Mouse (Mus musculus) kidney, postnatal 0 days (tissue): ENCODE data around the gene Dennd4b. TPM values are rescaled to one million over a fixed set of nuclear protein-coding genes. Genes with fewer than 3 reads are reported as not detected.
A peak's percentile ranks its signal among the peaks of the same experiment; 100 is the strongest.

Source experiments
- ATAC-seq: fragments of 200-750 bp; cut with Nextera tagmentation; replicated peaks from 2 replicates; pipeline ENCODE4 v1.8.0; 2017; ENCODE audit warnings: low read depth, moderate number of reproducible peaks, moderate TSS enrichment, moderate library complexity; ENCODE audit not compliant: low FRiP score
- DNase-seq: peaks from one replicate; pipeline ENCODE4 v3.0.0-alpha.2; 2016; ENCODE audit warnings: low spot score
- H3K27ac ChIP-seq: fragments of 300-500 bp; sonication (generic); 2 replicates; pipeline ENCODE4 v1.5.1; 2014; ENCODE audit warnings: mild to moderate bottlenecking
- H3K27me3 ChIP-seq: fragments of 300-500 bp; sonication (generic); 2 replicates; pipeline ENCODE4 v1.6.1; 2014; ENCODE audit warnings: low read length, mixed read lengths; ENCODE audit not compliant: insufficient read depth
- H3K36me3 ChIP-seq: fragments of 300-500 bp; sonication (generic); 2 replicates; pipeline ENCODE4 v1.6.1; 2014; ENCODE audit warnings: low read length, mixed read lengths; ENCODE audit not compliant: insufficient read depth
- H3K4me1 ChIP-seq: fragments of 300-500 bp; sonication (generic); replicated peaks from 2 replicates; pipeline ENCODE4 v1.6.1; 2014; ENCODE audit warnings: antibody characterized with exemption, low read length, mixed read lengths; ENCODE audit not compliant: insufficient read depth
- H3K4me2 ChIP-seq: fragments of 300-500 bp; sonication (generic); 2 replicates; pipeline ENCODE4 v1.6.1; 2014; ENCODE audit warnings: mild to moderate bottlenecking, low read length, moderate library complexity, mixed read lengths
- H3K4me3 ChIP-seq: fragments of 300-500 bp; sonication (generic); replicated peaks from 2 replicates; pipeline ENCODE4 v1.5.1; 2014; ENCODE audit warnings: low read depth, low read length
- H3K9ac ChIP-seq: fragments of 300-500 bp; sonication (generic); 2 replicates; pipeline ENCODE4 v1.6.1; 2014; ENCODE audit warnings: low read depth, low read length
- H3K9me3 ChIP-seq: fragments of 300-500 bp; sonication (generic); replicated peaks from 2 replicates; pipeline ENCODE4 v1.6.1; 2016; ENCODE audit warnings: low read length, inconsistent platforms, mixed read lengths
- CTCF ChIP-seq: IDR thresholded peaks from 2 replicates; pipeline ENCODE4 v1.5.1; 2016; ENCODE audit warnings: antibody characterized with exemption, low read depth, mild to moderate bottlenecking, moderate library complexity
- WGBS: fragments of 180-500 bp; shearing (Covaris S2); extraction: QIAGEN DNeasy Blood & Tissue Kit; methylation state at CpG from one replicate; pipeline ENCODE4 v1.1.7; 2014; 5-methylcytosine and 5-hydroxymethylcytosine counted together
- polyA plus RNA-seq: library from polyadenylated mRNA; unstranded; fragments of >200 nt; fragmentation: Nextera tagmentation; extraction: Ambion mirVana; gene quantifications from 2 replicates; pipeline ENCODE4 v1.2.1, GENCODE M21; 2015

Dennd4b gene
- polyA plus RNA-seq, result 2.2 TPM in 2 replicates

DNA sequence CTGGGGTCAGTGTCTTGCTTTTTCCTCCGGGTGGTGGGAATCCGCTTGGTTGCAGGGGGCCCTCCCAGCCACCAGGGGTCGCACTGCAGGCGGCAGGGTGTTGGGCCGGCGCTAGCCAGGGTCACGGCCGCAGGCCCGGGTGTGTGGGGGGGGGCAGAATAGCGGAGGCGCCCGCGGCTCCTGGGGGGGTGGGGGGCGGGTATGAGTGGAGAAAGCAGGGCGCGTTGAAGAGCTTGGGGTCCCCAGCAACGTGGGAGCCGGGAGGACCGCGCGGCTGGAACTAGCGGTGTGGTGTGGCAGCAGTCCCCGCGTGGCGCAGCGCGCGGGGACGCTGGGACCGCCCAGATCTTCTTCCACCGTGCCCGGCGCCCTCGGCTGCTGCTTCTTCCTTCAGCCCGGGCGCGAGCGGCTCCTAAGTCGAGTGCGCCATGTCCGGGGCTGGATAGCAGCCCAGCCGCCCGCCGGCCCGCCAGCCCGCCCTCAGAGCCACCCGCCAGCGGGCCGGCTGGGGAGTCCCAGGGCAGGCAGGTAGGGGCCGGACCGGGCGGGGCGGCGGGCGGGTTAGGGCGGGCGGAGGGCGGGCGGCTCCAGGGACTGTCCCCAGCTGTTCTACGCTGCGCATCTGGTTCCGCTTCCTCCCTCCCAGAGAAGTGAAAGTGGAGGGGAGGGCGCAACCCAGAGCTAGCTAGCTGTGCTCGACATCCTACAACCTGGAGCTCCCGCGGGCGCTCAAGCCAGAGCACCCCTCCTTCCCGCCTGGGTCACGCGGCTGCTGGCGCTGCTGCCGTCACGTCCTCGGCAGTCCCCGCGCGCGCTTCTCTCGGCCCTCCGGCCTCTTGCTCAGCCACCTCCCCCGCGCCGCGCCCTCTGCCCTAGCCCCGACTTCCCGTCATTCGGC, at the start of gene Dennd4b:
Gene Dennd4b (plus strand): TSS at position 152 of the 898 bp plus-strand sequence.
- Histone ChIP-seq H3K4me3 (peak within 1 kb of the TSS; percentile 90), H3K36me3 (peaks cover 29% of the 10 kb centered on the region)
- TF ChIP-seq CTCF, result peak; percentile 87

GRCm38 (mm10) chr3:90215825-90216380, 49.1 kb upstream of the Dennd4b start:
- Histone ChIP-seq H3K27ac (no peak overlapping the region), H3K4me1 (0 out of 2 replicates have a peak, but pooled peaks cover 8% of the 10 kb centered on the region), H3K36me3 (0 out of 2 replicates have a peak, but pooled peaks cover 6% of the 10 kb centered on the region), H3K4me3 (no peak overlapping the region), H3K9ac (no peak overlapping the region), H3K27me3 (no peaks in the 10 kb centered on the region), H3K4me2 (no peak overlapping the region), H3K9me3 (no peaks in the 10 kb centered on the region)
- DNase-seq (no peak), ATAC-seq (no peak)
- peak; percentile 46 for TF ChIP-seq CTCF
- WGBS, result 39% methylated on average over 1 of the region's 1 CpGs

More for the DNA sequence above, at the start of gene Dennd4b:
- no peaks in the 10 kb centered on the region for H3K9me3 ChIP-seq
- peak within 1 kb of the TSS; percentile 98 for H3K27ac ChIP-seq
- no peaks in the 10 kb centered on the region for H3K27me3 ChIP-seq
- peak within 1 kb of the TSS; percentile 92 for H3K9ac ChIP-seq
- H3K4me1 ChIP-seq, result peaks cover 7% of the 10 kb centered on the region; the same call in 1 of the 2 replicates
- peak; percentile 88 for ATAC-seq
- peak within 1 kb of the TSS; percentile 86 for H3K4me2 ChIP-seq
- peak; percentile 94 for DNase-seq
- under 1% methylated on average over 74 of the region's 87 CpGs for WGBS

- 8% methylated on average over 6 of the region's 6 CpGs for WGBS
- H3K9me3 ChIP-seq, result no peaks in the 10 kb centered on the region
- H3K4me1 ChIP-seq, result peaks cover 13% of the 10 kb centered on the region; the same call in 1 of the 2 replicates
- peak; percentile 84 for TF ChIP-seq CTCF
- peak overlapping the region; percentile 84 for H3K27ac ChIP-seq
- peaks cover 12% of the 10 kb centered on the region for H3K36me3 ChIP-seq
- peak overlapping the region; percentile 77 for H3K4me2 ChIP-seq
- H3K9ac ChIP-seq, result no peak overlapping the region
- H3K4me3 ChIP-seq, result peak overlapping the region; percentile 51
- ATAC-seq (no peak), DNase-seq (peak; percentile 88)
- H3K27me3 ChIP-seq, result no peaks in the 10 kb centered on the region
These were observed 44.9 kb upstream of the Dennd4b start for GRCm38 (mm10) chr3:90220088-90220487.

DNA sequence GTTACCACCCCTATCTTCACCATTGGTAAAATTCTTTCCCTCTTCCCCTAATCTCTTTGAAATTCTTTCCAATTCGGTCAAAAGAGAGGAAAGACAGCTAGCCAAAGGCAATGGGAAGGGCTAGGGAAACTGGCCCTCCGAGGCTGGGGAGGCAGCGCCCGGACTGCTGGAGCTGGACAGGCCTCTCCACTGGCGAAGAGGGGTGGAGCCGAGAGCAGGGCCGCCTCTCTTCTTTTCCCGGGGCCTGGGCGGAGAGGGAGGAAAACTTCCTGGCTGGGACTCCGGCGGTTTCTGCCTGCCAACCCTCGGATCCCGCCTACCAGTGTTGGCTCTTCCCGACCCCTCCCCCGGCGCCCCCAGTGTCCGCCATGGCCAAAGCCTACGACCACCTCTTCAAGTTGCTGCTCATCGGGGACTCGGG, 44.4 kb upstream of the Dennd4b start:
- Histone ChIP-seq H3K27ac (peak overlapping the region; percentile 84), H3K4me3 (peak overlapping the region; percentile 51), H3K36me3 (peaks cover 12% of the 10 kb centered on the region), H3K4me1 (peaks cover 13% of the 10 kb centered on the region; the same call in 1 of the 2 replicates), H3K4me2 (peak overlapping the region; percentile 77), H3K27me3 (no peaks in the 10 kb centered on the region), H3K9me3 (no peaks in the 10 kb centered on the region), H3K9ac (peak overlapping the region; percentile 73)
- no peak; the same call in 1 of the 2 replicates for TF ChIP-seq CTCF
- DNase-seq (peak; percentile 88), ATAC-seq (peak; percentile 76)
- under 1% methylated on average over 18 of the region's 20 CpGs for WGBS

DNA sequence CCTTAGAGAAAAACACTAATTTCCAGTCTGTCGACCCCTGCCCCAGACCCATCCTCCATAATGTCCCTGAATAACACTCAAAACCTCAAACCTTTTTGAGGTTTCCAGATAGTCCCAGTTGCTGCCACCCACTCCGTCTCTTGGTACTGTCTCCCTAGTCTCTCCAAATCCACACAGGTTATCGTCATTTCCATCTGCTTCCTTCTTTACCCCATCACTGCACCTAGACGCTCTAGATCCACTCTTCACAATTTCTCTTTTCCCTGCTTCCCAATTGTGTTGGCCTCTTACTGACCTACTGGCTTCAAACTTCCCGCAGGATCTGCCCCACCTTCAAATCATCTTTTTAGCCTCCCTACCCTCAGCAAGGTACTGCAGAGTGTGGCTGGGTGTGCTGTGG, 43.9 kb upstream of the Dennd4b start:
- peak overlapping the region; percentile 84 for H3K27ac ChIP-seq
- peaks cover 13% of the 10 kb centered on the region; the same call in 1 of the 2 replicates for H3K4me1 ChIP-seq
- H3K36me3 ChIP-seq, result peaks cover 12% of the 10 kb centered on the region
- DNase-seq (no peak), ATAC-seq (no peak)
- H3K4me3 ChIP-seq, result peak overlapping the region; percentile 51
- 11% methylated on average over 5 of the region's 5 CpGs for WGBS
- peak overlapping the region; percentile 77 for H3K4me2 ChIP-seq
- no peak for TF ChIP-seq CTCF
- no peaks in the 10 kb centered on the region for H3K27me3 ChIP-seq
- H3K9ac ChIP-seq, result peak overlapping the region; percentile 73
- no peaks in the 10 kb centered on the region for H3K9me3 ChIP-seq

GRCm38 (mm10) chr3:90222455-90222854, 42.5 kb upstream of the Dennd4b start:
- WGBS, result 72% methylated on average over 4 of the region's 4 CpGs
- no peak for TF ChIP-seq CTCF
- Histone ChIP-seq H3K27ac (no peak overlapping the region), H3K36me3 (peaks cover 12% of the 10 kb centered on the region), H3K9me3 (no peaks in the 10 kb centered on the region), H3K27me3 (no peaks in the 10 kb centered on the region), H3K9ac (no peak overlapping the region), H3K4me2 (no peak overlapping the region), H3K4me3 (no peak overlapping the region), H3K4me1 (peaks cover 13% of the 10 kb centered on the region; the same call in 1 of the 2 replicates)
- DNase-seq (no peak), ATAC-seq (no peak)
